Mouse (Mus musculus) kidney, adult 2 months (tissue): ENCODE results near the gene Drg1. TPM values are rescaled to one million over a fixed set of nuclear protein-coding genes. Genes with fewer than 3 reads are reported as not detected.
"Not testable (repeated sequence)": the region's sequence is repeated elsewhere in the genome, so short reads cannot be mapped to it uniquely, and the experiment has no call there.

Experiments used
- DNase-seq: peaks from one replicate; pipeline ENCODE4 v3.0.0; 2021
- H3K27ac ChIP-seq: fragments of 200-500 bp; 2 replicates; pipeline ENCODE4 v1.5.1; 2012; ENCODE audit warnings: low read depth, low read length, control low read depth, inconsistent platforms; ENCODE audit not compliant: insufficient read depth
- H3K27me3 ChIP-seq: fragments of 200-500 bp; replicated peaks from 2 replicates; pipeline ENCODE4 v1.6.1; 2012; ENCODE audit warnings: mild to moderate bottlenecking, moderate library complexity, low read length, inconsistent platforms; ENCODE audit not compliant: control insufficient read depth, insufficient read depth
- H3K36me3 ChIP-seq: fragments of 200-500 bp; 2 replicates; pipeline ENCODE4 v1.6.1; 2012; ENCODE audit warnings: mild to moderate bottlenecking, moderate library complexity, low read length, inconsistent platforms; ENCODE audit not compliant: control insufficient read depth, insufficient read depth
- H3K4me1 ChIP-seq: fragments of 200-500 bp; 2 replicates; pipeline ENCODE4 v1.6.1; 2011; ENCODE audit warnings: low read length; ENCODE audit not compliant: control insufficient read depth, insufficient read depth
- H3K4me3 ChIP-seq: fragments of 200-500 bp; 2 replicates; pipeline ENCODE4 v1.5.1; 2011; ENCODE audit warnings: mild to moderate bottlenecking, low read depth, low read length, control low read depth; ENCODE audit not compliant: insufficient read depth
- CTCF ChIP-seq: fragments of 200-500 bp; conservative IDR thresholded peaks from 2 replicates; pipeline ENCODE4 v1.5.1; 2011; ENCODE audit warnings: low read depth, mild to moderate bottlenecking, control low read depth, low read length, moderate library complexity, mixed read lengths; ENCODE audit not compliant: insufficient read depth, insufficient read length
- POLR2A ChIP-seq: fragments of 200-500 bp; IDR thresholded peaks from one replicate; pipeline ENCODE4 v1.6.1; 2011; ENCODE audit warnings: low read depth, low read length, control low read depth
- WGBS: fragments of 180-500 bp; shearing (Covaris S2); methylation state at CpG from one replicate; pipeline ENCODE4 v1.1.7; 2018; 5-methylcytosine and 5-hydroxymethylcytosine counted together
- polyA plus RNA-seq: library from polyadenylated mRNA; depleted of rRNA; stranded (reverse); fragments of >200 nt; gene quantifications from 2 replicates; pipeline ENCODE4 v1.2.3, GENCODE M21; 2012

Drg1 gene
- polyA plus RNA-seq, 1 experiment, result 28.4 TPM

DNA sequence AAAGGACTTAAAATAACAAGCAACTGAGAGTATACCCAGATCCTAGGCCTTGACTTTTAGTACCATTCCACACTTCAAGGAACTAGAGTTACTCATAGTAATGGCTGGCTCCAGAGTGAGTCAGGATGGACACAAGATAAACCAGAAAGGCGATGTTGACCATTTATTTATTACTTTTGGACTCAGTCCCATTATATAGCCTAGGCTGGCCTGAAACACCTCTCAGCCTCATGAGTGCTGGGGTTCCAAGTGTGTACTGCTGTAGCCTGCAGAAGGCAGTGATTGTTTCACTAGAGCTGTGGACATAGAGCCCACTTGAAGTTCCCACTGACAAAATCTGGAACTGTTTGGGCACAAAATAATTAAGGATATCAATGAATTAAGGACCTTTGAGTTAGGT, 53.7 kb downstream of the Drg1 start:
- no peak for TF ChIP-seq CTCF
- no peak for TF ChIP-seq POLR2A

DNA sequence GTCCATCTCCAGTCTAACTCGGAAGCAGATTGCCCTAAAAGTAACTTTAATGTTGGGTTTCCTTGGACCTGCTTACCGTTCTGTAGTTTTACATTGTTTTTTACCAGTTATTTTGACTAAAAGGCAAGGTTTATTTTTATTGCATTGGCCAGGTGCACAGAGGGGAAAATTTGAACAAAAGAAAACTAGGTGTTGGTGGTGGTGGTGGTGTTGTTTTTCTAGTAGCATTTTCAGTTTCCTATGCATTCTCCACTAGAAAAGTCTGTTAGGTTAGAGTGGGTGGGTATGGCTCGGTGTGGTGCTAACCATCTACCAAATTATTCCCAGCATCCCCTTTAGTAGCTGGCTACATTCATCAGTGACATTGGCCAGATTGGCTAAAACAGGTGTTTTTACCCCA, 59.4 kb downstream of the Drg1 start:
- TF ChIP-seq POLR2A (no peak), CTCF (no peak)
- H3K4me1 ChIP-seq, result peaks cover 6% of the 10 kb centered on the region; the same call in 1 of the 2 replicates
- WGBS, result 93% methylated on average over 3 of the region's 3 CpGs
- no peak overlapping the region for H3K4me3 ChIP-seq
- no peaks in the 10 kb centered on the region for H3K27me3 ChIP-seq
- DNase-seq, result no peak
- no peak overlapping the region for H3K27ac ChIP-seq
- H3K36me3 ChIP-seq, result no peaks in the 10 kb centered on the region; the same call in 1 of the 2 replicates

More for the DNA sequence above, 53.7 kb downstream of the Drg1 start:
- DNase-seq, result no peak
- peaks cover 4% of the 10 kb centered on the region for H3K36me3 ChIP-seq
- no peak overlapping the region for H3K4me3 ChIP-seq
- WGBS, result 45% methylated on average over 1 of the region's 1 CpGs
- H3K27ac ChIP-seq, result no peak overlapping the region
- peaks cover 3% of the 10 kb centered on the region; the same call in 1 of the 2 replicates for H3K4me1 ChIP-seq
- no peaks in the 10 kb centered on the region for H3K27me3 ChIP-seq

DNA sequence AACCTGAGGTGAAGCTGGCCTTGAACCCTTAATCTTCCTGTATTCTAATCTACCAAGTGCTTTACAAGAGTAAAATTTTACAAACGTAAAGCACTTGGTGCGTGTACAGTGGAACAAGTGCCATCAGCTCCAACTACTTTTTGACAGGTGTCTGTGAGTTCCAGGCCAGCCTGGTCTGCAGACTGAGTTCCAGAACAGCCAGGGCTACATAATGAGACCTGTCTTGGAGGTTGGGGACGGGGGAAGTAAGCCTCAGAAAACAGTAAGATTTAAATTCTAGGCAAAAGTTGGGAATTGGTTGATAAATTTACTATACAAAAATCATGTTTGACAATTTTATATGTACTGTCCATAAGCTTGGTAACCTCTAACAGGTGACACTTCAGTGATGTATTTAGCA, 61.0 kb downstream of the Drg1 start:
- H3K36me3 ChIP-seq, result no peaks in the 10 kb centered on the region; the same call in 1 of the 2 replicates
- 86% methylated on average over 3 of the region's 3 CpGs for WGBS

DNA sequence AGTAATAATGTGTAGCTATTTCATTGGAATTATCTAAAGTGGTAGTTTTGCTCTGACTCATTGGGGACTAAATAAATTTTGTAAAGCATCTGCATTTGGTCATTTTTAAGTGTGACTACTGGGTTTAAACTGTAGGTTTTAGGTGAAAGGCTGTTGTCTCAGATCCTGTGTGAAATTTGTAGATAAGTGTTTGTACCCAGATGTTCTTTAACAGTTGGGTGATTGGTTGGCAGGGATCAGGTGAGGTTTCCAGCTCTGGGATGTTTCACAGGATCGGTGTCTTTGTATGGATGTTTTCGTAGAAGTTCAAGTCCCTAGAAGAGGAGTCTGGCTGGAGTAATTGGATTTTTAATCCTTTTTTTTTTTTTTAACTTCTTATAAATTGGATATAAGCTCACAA, 62.4 kb downstream of the Drg1 start:
- TF ChIP-seq CTCF (no peak), POLR2A (no peak)
- H3K27ac ChIP-seq, result no peak overlapping the region
- H3K4me3 ChIP-seq, result no peak overlapping the region
- no peak for DNase-seq
- WGBS, result 85% methylated on average over 2 of the region's 2 CpGs
- no peaks in the 10 kb centered on the region; the same call in 1 of the 2 replicates for H3K36me3 ChIP-seq
- H3K27me3 ChIP-seq, result no peaks in the 10 kb centered on the region
- H3K4me1 ChIP-seq, result 0 out of 2 replicates have a peak, but pooled peaks cover 5% of the 10 kb centered on the region

More for the DNA sequence above, 61.0 kb downstream of the Drg1 start:
- no peaks in the 10 kb centered on the region for H3K27me3 ChIP-seq
- TF ChIP-seq CTCF (no peak), POLR2A (no peak)
- H3K27ac ChIP-seq, result no peak overlapping the region
- DNase-seq, result no peak
- H3K4me1 ChIP-seq, result 0 out of 2 replicates have a peak, but pooled peaks cover 6% of the 10 kb centered on the region
- no peak overlapping the region for H3K4me3 ChIP-seq

DNA sequence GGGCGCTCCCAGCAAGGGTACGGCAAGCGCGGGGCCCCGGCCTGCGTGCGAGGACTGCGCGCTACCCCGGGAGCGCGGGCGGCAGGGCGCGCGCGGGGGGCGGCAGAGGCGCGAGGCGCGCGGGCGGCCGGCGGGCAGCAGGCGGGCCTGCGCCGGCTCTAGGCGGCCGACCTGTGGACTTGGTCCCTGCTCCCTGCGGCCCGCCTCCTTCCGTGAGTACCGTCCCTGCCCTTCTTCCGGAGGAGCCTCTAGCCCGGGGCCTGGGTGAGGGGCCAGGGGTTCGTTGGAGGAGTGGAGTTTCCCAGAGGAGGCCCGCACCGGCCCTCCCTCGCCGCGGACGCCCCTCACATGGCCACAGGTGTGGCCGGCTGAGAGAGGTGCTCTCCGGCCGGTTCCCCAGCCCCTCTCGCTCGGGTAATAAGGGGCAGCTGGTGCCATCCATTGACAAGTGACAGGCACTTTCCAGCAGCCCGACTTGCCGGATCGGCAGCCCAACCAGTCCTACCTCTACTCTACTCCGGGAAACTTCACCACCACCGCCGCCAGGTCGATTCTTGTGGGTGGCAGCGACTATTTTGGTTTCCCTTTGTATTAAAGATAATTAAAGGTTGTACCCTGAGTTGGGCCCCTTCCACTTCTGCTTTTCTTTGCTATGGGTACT, 63.3 kb downstream of the Drg1 start:
- TF ChIP-seq CTCF, result no peak
- no peak for TF ChIP-seq POLR2A
- Histone ChIP-seq H3K36me3 (no peaks in the 10 kb centered on the region; the same call in 1 of the 2 replicates), H3K27ac (peak overlapping the region; percentile 24), H3K27me3 (no peaks in the 10 kb centered on the region), H3K4me3 (peak overlapping the region; percentile 66), H3K4me1 (0 out of 2 replicates have a peak, but pooled peaks cover 3% of the 10 kb centered on the region)
- WGBS, result 1% methylated on average over 51 of the region's 57 CpGs
- DNase-seq, result peak; percentile 73

DNA sequence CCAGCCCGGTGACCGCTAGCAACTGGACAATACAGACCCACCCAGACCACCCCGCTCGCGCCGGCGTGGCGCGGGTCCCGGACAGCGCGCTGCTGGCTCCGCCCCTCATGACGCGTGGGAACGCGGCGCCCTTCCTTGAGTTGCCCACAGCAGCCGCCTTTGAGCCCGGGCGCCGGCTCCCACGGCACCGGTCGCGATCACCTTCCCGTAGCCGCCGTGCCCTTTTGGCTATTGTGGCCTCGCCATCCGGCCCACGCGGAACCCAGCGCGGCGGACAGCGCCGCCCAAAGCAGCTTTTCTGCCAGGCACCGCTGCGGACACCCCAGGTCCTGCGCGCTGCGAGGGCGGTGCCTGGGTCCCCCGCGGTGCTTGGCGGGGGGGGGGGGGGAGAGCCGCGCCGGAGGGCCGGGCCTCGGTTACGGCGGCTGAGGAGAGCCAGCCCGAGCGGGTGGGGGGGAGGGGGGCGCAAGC, 63.9 kb downstream of the Drg1 start, which contains the start of gene Eif4enif1:
Gene Eif4enif1 (plus strand): TSS at position 162 of the 471 bp plus-strand sequence.
- Histone ChIP-seq H3K4me3 (peak within 1 kb of the TSS; percentile 78), H3K4me1 (0 out of 2 replicates have a peak, but pooled peaks cover 3% of the 10 kb centered on the region), H3K27ac (peak within 1 kb of the TSS; percentile 99), H3K36me3 (no peaks in the 10 kb centered on the region; the same call in 1 of the 2 replicates), H3K27me3 (no peaks in the 10 kb centered on the region)
- DNase-seq, result peak; percentile 93
- WGBS, result 0% methylated on average over 46 of the region's 57 CpGs
- TF ChIP-seq POLR2A (no peak), CTCF (no peak)

DNA sequence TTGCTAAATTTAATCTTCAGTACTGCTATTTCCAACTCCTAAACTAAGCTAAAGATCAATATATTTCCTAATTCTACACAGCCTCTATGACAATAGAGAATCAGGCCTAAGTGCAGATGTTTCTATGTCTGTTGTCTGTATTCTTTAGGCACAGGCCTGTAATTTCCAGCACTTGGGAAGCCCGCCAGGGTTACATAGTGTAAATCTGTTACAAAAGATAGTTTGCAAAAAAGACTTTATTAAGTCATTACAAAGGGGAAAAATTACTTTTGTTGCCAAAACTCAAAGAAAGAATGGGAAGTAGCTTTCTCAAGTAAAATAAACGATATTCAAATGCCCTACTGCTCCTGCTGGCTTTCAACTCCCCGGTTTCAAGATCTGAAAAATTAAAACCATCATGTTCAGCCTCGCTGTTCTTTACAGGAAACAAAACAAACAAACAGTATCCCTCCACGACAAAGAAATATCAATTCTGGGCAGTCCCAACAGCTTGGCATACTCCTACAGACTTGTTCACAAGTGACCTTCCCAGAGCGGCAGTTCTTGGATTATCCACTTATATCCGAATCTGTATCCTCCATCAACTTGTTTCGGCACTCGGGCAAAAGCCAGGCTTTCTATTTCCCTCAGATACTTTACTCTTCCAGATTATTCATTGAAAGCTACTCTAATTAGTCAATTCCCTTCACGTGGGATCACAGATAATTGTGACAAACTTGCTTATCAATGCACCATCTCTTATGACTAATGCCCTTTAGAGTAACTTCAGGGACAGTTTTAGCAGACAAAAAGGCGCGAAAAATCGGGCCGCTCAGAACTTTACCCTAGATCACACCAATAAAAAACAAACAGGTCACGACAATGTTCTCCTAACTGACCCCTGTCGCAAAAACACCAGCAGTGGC, 64.6 kb downstream of the Drg1 start:
- H3K4me1 ChIP-seq, result 0 out of 2 replicates have a peak, but pooled peaks cover 3% of the 10 kb centered on the region
- WGBS, result 5% methylated on average over 16 of the region's 16 CpGs
- H3K27ac ChIP-seq, result peak overlapping the region; percentile 99
- TF ChIP-seq POLR2A, result no peak
- H3K27me3 ChIP-seq, result no peaks in the 10 kb centered on the region
- DNase-seq, result no peak
- H3K4me3 ChIP-seq, result peak overlapping the region; percentile 78
- H3K36me3 ChIP-seq, result no peaks in the 10 kb centered on the region; the same call in 1 of the 2 replicates

DNA sequence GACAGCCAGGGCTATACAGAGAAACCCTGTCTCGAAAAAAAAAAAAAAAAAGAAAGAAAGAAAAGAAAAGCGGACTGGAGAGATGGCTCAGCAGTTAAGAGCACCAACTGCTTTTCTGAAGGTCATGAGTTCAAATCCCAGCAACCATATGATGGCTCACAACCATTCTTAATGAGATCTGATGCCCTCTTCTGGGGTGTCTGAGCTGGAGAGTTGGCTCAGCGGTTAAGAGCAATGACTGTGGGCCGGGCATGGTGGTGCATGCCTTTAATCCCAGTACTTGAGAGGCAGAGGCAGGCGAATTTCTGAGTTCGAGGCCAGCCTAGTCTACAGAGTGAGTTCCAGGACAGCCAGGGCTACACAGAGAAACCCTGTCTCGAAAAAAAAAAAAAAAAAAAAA, 65.6 kb downstream of the Drg1 start:
- not testable (repeated sequence) for H3K27me3 ChIP-seq, H3K4me1 ChIP-seq, H3K4me3 ChIP-seq, DNase-seq, H3K27ac ChIP-seq, H3K36me3 ChIP-seq
- 99% methylated on average over 6 of the region's 7 CpGs for WGBS
